Mouse (Mus musculus): ENCODE measurements at regions not wholly inside any gene's neighbourhood (a gene's known extent, or its start where the extent isn't known, plus 50 kb on each side); places are given as distances from the start of the nearest gene placed in this dataset.
A peak's percentile ranks its signal among the peaks of the same experiment; 100 is the strongest.

- no peak overlapping the region for H3K4me3 ChIP-seq (replicated peaks)
- H3K27me3 ChIP-seq (replicated peaks) = 0 out of 2 replicates have a peak, but pooled peaks cover 1% of the 10 kb centered on the region
- no peak for ATAC-seq (ENCODE audit: low FRiP score)
- no peak overlapping the region for H3K4me2 ChIP-seq
- H3K9me3 ChIP-seq (replicated peaks) = no peaks in the 10 kb centered on the region
- H3K27ac ChIP-seq (replicated peaks) = no peak overlapping the region
- 92% methylated on average over 4 of the region's 4 CpGs for WGBS
- H3K4me1 ChIP-seq = peaks cover 15% of the 10 kb centered on the region
- no peaks in the 10 kb centered on the region for H3K36me3 ChIP-seq
- H3K9ac ChIP-seq (replicated peaks) = no peak overlapping the region
These were observed 102.6 kb upstream of the Dyrk2 start for GRCm38 (mm10) chr10:118972626-118973025.

GRCm38 (mm10) chr10:118970457-118971175, 100.6 kb upstream of the Dyrk2 start:
- WGBS = 55% methylated on average over 14 of the region's 14 CpGs

GRCm38 (mm10) chr10:118961713-118962181, 91.7 kb upstream of the Dyrk2 start:
- H3K27me3 ChIP-seq (replicated peaks) = no peaks in the 10 kb centered on the region
- no peak overlapping the region for H3K4me3 ChIP-seq (replicated peaks)
- no peaks in the 10 kb centered on the region for H3K36me3 ChIP-seq
- H3K9ac ChIP-seq (replicated peaks) = no peak overlapping the region
- no peak overlapping the region for H3K27ac ChIP-seq (replicated peaks)
- 22% methylated on average over 7 of the region's 7 CpGs for WGBS
- H3K4me2 ChIP-seq = no peak overlapping the region; the same call in 1 of the 2 replicates
- ATAC-seq (ENCODE audit: low FRiP score) = peak; percentile 68
- peaks cover 28% of the 10 kb centered on the region for H3K4me1 ChIP-seq
- no peaks in the 10 kb centered on the region for H3K9me3 ChIP-seq (replicated peaks)

More at GRCm38 (mm10) chr10:118970457-118971175, 100.6 kb upstream of the Dyrk2 start:
- no peak for ATAC-seq (ENCODE audit: low FRiP score)
- Histone ChIP-seq H3K9me3 (replicated peaks) (no peaks in the 10 kb centered on the region), H3K4me2 (peak overlapping the region; percentile 9; the same call in 1 of the 2 replicates), H3K9ac (replicated peaks) (no peak overlapping the region), H3K36me3 (no peaks in the 10 kb centered on the region), H3K4me3 (replicated peaks) (no peak overlapping the region), H3K4me1 (peaks cover 3% of the 10 kb centered on the region; the same call in 1 of the 2 replicates), H3K27ac (replicated peaks) (no peak overlapping the region), H3K27me3 (replicated peaks) (no peaks in the 10 kb centered on the region)

- no peak for ATAC-seq (ENCODE audit: low FRiP score)
- 52% methylated on average over 6 of the region's 6 CpGs for WGBS
These were observed 90.1 kb upstream of the Dyrk2 start for GRCm38 (mm10) chr10:118960076-118960475.

GRCm38 (mm10) chr10:118959623-118960022, 89.6 kb upstream of the Dyrk2 start:
- H3K4me1 ChIP-seq = peaks cover 32% of the 10 kb centered on the region
- H3K27me3 ChIP-seq (replicated peaks) = no peaks in the 10 kb centered on the region
- no peak overlapping the region for H3K4me2 ChIP-seq
- WGBS = 17% methylated on average over 8 of the region's 8 CpGs
- H3K9ac ChIP-seq (replicated peaks) = no peak overlapping the region
- H3K4me3 ChIP-seq (replicated peaks) = no peak overlapping the region
- H3K36me3 ChIP-seq = no peaks in the 10 kb centered on the region
- no peak overlapping the region for H3K27ac ChIP-seq (replicated peaks)
- H3K9me3 ChIP-seq (replicated peaks) = no peaks in the 10 kb centered on the region
- no peak for ATAC-seq (ENCODE audit: low FRiP score)

More at GRCm38 (mm10) chr10:118960076-118960475, 90.1 kb upstream of the Dyrk2 start:
- Histone ChIP-seq H3K9me3 (replicated peaks) (no peaks in the 10 kb centered on the region), H3K4me1 (peaks cover 32% of the 10 kb centered on the region), H3K27me3 (replicated peaks) (no peaks in the 10 kb centered on the region), H3K36me3 (no peaks in the 10 kb centered on the region), H3K4me2 (no peak overlapping the region), H3K9ac (replicated peaks) (no peak overlapping the region), H3K27ac (replicated peaks) (no peak overlapping the region), H3K4me3 (replicated peaks) (no peak overlapping the region)

GRCm38 (mm10) chr10:118956352-118956751, 86.3 kb upstream of the Dyrk2 start:
- no peaks in the 10 kb centered on the region for H3K36me3 ChIP-seq
- peak overlapping the region; percentile 9; the same call in 1 of the 2 replicates for H3K4me2 ChIP-seq
- no peak for ATAC-seq (ENCODE audit: low FRiP score)
- WGBS = 48% methylated on average over 9 of the region's 9 CpGs
- no peaks in the 10 kb centered on the region for H3K27me3 ChIP-seq (replicated peaks)
- H3K4me3 ChIP-seq (replicated peaks) = no peak overlapping the region
- no peak overlapping the region for H3K27ac ChIP-seq (replicated peaks)
- no peak overlapping the region for H3K9ac ChIP-seq (replicated peaks)
- peaks cover 12% of the 10 kb centered on the region for H3K4me1 ChIP-seq
- H3K9me3 ChIP-seq (replicated peaks) = no peaks in the 10 kb centered on the region

- no peak for ATAC-seq (ENCODE audit: low FRiP score)
- Histone ChIP-seq H3K27ac (replicated peaks) (no peak overlapping the region), H3K27me3 (replicated peaks) (no peaks in the 10 kb centered on the region), H3K4me3 (replicated peaks) (no peak overlapping the region), H3K9me3 (replicated peaks) (no peaks in the 10 kb centered on the region), H3K4me2 (no peak overlapping the region), H3K4me1 (peaks cover 4% of the 10 kb centered on the region; the same call in 1 of the 2 replicates), H3K9ac (replicated peaks) (no peak overlapping the region), H3K36me3 (no peaks in the 10 kb centered on the region)
- 92% methylated on average over 6 of the region's 6 CpGs for WGBS
These were observed 83.4 kb upstream of the Dyrk2 start for GRCm38 (mm10) chr10:118953440-118953839.

GRCm38 (mm10) chr10:118952756-118953155, 82.7 kb upstream of the Dyrk2 start:
- no peaks in the 10 kb centered on the region for H3K27me3 ChIP-seq (replicated peaks)
- H3K36me3 ChIP-seq = no peaks in the 10 kb centered on the region
- H3K9me3 ChIP-seq (replicated peaks) = no peaks in the 10 kb centered on the region
- H3K4me1 ChIP-seq = peaks cover 4% of the 10 kb centered on the region; the same call in 1 of the 2 replicates
- no peak overlapping the region for H3K4me2 ChIP-seq
- H3K27ac ChIP-seq (replicated peaks) = no peak overlapping the region
- ATAC-seq (ENCODE audit: low FRiP score) = no peak
- no peak overlapping the region for H3K9ac ChIP-seq (replicated peaks)
- WGBS = 85% methylated on average over 9 of the region's 9 CpGs
- H3K4me3 ChIP-seq (replicated peaks) = no peak overlapping the region

- Histone ChIP-seq H3K27me3 (replicated peaks) (no peaks in the 10 kb centered on the region), H3K9ac (replicated peaks) (no peak overlapping the region), H3K4me3 (replicated peaks) (no peak overlapping the region), H3K4me2 (no peak overlapping the region), H3K9me3 (replicated peaks) (no peaks in the 10 kb centered on the region), H3K36me3 (no peaks in the 10 kb centered on the region), H3K4me1 (no peaks in the 10 kb centered on the region), H3K27ac (replicated peaks) (no peak overlapping the region)
- ATAC-seq (ENCODE audit: low FRiP score) = no peak
- 90% methylated on average over 6 of the region's 6 CpGs for WGBS
These were observed 77.7 kb upstream of the Dyrk2 start for GRCm38 (mm10) chr10:118947724-118948123.

GRCm38 (mm10) chr10:118947016-118947674, 77.1 kb upstream of the Dyrk2 start:
- no peaks in the 10 kb centered on the region for H3K36me3 ChIP-seq
- H3K27me3 ChIP-seq (replicated peaks) = no peaks in the 10 kb centered on the region
- H3K4me2 ChIP-seq = no peak overlapping the region
- 79% methylated on average over 9 of the region's 9 CpGs for WGBS
- H3K4me1 ChIP-seq = no peaks in the 10 kb centered on the region
- no peak for ATAC-seq (ENCODE audit: low FRiP score)
- H3K9me3 ChIP-seq (replicated peaks) = no peaks in the 10 kb centered on the region
- H3K27ac ChIP-seq (replicated peaks) = no peak overlapping the region
- H3K9ac ChIP-seq (replicated peaks) = no peak overlapping the region
- H3K4me3 ChIP-seq (replicated peaks) = no peak overlapping the region

GRCm38 (mm10) chr10:118927316-118927715, 57.3 kb upstream of the Dyrk2 start:
- ATAC-seq (ENCODE audit: low FRiP score) = no peak
- H3K9ac ChIP-seq (replicated peaks) = no peak overlapping the region
- H3K27me3 ChIP-seq (replicated peaks) = no peaks in the 10 kb centered on the region
- no peaks in the 10 kb centered on the region for H3K36me3 ChIP-seq
- no peaks in the 10 kb centered on the region for H3K9me3 ChIP-seq (replicated peaks)
- WGBS = 86% methylated on average over 12 of the region's 12 CpGs
- no peak overlapping the region for H3K4me3 ChIP-seq (replicated peaks)
- no peak overlapping the region for H3K27ac ChIP-seq (replicated peaks)
- H3K4me1 ChIP-seq = no peaks in the 10 kb centered on the region
- no peak overlapping the region for H3K4me2 ChIP-seq

All from neural tube, embryonic 15.5 days (tissue).